Mouse (Mus musculus) ovary, postnatal 10 days (tissue): ENCODE results near the gene Arhgap9.

Experiments
- DNase-seq: peaks from one replicate; pipeline ENCODE4 v3.0.0; 2022; ENCODE audit warnings: low spot score

Arhgap9 gene

DNA sequence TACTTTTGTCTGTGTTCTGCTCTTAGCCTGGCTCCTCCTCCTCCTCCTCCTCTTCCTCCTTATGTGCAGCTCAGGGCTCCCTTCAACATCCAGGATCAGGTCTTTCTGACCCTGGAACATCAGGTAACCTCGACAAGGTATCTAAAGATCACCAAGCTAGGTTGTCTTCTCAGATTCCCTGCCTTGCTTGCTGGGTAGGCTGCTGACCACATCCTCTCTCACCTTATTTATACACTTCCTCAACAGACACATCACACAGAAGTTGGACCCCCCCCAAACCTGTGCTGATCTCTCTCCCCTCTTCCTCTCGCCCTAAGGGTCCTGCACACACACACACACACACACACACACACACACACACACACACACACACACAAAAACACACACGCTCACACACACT is at the start of gene Arhgap9:
Gene Arhgap9, plus strand, starts transcription at position 344 of the 400 bp plus-strand sequence.
- no peak for DNase-seq

DNA sequence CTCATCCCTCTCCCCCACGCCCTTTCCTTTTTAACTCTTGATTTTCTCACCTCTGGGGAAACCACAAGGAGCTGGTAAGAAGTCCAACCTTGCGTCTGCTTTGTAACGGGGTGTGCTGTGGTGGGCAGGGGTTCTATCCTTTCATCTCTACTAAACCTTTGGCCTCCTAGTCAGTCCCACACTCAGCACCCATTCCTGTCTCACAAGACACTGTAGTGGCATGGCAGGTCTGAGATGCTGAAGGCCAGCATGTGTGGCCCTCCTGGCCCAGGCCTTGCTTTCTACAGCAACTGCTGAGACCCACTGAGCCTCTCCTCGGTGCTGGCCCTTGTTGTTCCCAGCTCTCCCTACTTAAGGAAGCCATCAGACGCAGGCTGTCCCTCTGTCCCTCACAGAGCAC is 49.4 kb upstream of the Arhgap9 start:
- no peak for DNase-seq

DNA sequence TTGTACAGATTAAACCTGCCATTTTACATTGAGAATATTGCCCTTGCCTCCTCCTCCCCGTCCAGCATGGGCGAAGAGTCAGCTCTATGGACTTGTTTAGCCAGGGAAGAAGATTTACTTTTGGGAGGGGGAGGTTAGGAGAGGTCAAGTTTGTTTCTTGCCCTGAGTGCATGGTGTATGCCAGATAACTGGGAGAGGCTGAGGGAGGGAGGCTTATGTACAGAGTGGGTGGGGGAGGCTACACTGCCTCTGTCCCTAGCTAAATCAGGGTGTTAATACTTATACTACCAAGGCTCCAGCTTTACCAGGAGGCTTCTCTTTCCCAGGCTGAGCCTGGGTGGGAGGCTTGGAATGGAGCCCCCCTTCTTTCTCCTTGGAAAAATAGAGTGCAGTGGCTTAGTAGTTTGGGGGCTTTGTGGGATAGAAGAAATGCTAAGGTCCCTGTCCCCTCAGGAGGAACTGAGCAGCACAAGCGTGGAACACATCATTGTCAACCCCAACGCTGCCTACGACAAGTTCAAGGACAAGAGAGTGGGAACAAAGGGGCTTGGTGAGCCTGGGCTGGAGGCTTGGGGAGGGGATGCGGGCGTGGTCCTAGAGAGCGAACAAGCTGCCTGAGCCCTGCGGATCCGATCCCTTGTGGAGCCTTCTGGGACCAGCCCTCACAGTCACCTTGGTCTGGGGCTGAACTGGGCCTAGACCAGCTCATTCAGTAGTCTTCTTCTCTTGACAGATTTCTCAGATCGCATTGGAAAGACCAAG is 47.3 kb upstream of the Arhgap9 start:
- no peak for DNase-seq

DNA sequence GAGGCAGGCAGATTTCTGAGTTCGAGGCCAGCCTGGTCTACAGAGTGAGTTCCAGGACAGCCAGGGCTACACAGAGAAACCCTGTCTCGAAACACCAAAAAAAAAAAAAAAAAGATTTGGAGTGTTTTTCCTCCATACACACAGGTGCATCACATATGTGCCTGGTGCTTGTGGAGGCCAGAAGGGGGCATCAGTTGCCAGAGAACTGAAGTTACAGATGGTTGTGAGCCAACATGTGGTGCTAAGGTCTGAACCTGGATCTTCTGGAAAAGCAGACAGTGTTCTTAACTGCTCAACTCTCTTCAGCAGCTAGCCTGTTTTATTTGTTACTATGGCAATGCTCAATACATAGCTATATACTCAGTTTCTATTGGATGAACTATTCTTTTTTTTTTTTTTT is 42.0 kb upstream of the Arhgap9 start:
- no peak for DNase-seq

DNA sequence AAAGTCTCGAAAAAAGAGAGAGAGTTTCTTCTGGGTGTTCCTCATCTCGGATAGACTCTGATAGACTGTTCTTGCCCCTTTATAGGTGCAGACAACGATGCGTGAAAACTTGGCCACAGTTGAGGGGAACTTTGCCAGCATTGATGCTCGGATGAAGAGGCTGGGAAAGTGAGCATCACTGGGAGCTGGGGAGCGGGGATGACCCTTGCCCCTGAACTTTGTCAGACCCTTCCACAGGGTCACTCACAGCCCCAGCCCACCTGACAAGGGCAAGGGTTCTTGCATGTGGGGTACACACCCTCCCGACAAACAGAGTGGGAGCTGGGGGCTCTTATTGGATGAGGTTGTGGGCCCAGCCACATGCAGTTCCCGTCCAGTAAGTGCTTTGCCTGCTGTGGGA is 40.4 kb upstream of the Arhgap9 start:
- no peak for DNase-seq

DNA sequence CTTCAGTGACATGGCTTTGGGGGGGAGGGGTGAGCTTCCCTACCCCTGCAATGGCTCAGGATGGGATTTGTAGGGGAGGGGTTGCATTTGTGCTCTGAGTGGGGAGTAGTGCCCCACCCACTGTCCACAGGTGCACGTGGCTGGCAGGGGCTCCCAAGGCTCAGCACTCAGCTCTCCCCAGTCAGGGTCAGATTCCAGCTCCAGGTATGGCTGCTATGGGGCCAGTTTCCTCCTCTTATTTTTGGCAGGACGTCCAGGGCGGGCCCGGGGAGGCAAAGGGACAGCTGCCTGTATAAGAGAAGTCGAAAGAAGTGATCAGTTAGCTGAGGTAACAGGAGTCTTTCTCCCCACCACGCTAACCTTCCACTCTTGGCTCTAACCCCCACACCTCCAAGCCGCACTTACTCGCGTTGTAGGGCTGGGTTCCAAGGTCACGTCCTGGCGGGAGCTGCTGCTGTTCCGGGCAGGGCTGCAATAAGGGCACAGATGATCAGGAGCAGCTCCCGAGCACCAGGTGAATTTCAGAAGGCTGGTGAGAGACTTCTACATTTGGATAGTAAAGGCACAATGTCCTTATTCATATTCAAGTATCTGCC is 39.0 kb upstream of the Arhgap9 start:
- no peak for DNase-seq

DNA sequence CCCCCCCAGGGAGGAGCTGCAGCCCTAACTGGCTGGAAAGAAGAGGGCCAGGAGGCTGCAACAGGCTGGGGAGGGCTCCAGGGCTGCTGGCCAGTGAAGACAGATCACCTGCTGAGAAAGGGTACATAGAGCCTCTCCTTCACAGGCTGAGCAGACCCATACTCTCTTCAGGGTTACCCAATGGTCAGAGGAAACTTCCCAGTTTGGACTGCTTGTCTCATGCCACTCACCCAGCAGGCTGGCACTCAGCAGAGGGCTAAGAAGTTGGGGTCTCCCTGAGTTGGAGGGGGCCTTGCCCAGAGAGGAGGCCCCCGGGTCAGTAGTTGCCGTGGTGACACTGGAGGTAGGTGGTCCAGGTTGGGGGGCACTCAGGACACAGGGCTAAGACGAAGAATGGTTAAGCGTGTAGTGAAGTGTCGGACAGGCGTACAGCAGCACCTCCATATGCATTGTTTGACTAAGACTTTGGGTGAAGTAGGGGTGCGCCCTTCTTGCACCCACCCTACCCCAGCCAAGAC is 37.6 kb upstream of the Arhgap9 start:
- DNase-seq, result no peak

DNA sequence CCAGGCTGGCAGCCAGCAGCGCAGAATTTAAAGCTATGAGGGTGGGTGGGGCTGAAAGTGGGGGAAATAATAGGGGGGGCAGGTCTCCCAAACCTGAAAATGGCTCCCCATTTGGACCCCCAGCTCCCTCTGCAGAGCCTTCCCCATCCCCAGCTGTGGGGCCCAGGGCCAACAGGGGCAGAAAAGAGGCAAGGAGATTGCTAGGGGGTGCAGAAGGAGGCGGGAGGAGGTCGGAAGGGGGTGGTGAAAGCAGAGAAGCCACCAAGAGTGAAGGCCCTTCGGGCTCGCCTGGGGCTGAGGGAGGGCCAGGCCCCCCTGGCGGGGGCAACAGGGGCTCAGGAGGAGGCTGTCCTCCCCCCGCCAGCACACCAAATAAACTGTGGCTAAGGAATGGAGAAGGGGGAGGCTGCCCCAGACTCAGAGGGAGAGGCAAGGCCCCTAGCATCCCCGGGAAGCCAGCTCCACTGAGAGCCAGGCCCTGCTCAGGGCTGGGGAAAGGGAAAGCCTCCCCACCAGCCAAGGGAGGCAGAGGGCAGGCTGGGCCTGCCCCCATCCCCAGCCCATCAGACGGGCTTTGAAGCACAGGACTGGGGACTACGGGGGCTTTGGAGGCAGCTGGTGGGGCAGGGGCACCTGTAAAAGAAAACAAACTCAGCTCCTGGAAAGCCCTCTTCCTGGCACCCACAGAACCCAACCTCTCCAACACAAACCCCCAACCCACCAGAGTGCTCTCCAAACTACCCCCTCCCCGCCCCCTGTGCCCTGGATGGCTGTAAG is 36.9 kb upstream of the Arhgap9 start:
- no peak for DNase-seq

DNA sequence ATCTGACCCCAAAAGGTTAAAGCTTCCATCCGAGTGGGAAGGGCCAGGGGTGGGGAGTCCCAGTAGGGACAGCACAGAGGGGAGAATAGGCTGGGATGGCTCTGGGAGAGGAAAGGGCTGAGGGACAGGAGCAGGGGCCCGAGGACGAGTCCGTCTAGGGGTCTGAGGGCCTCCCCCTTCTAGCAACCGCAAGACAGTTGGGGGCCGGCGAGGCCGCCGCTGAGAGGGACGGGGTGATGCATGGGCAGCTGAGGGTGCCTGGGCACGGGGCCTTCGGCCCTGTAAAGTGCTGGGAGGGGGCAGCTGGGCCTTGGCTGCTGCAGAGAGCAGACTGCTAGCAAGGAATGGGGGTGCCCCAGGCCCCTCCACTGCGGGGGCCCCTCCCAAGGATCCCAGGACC is 36.1 kb upstream of the Arhgap9 start:
- no peak for DNase-seq

DNA sequence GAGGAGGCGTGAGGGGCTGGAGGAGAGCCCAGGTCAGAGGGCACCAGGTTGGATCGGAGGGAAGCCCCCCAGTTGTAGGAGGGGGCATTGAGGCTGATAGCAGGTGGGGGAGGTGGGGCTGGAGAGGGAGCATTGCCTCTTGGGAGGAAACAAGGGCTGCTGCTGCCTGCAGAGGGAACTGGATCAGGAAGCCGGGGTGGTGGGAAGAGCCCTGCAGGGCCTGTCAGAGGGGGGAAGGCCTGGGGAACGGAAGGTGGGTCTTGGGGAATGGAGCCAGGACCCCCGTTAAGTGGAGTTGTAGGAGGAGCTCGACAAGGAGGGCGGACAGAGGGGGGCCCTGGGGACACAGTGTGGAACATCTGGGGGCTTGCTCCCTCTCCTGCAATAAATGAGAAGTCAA is 35.6 kb upstream of the Arhgap9 start:
- DNase-seq, result no peak

DNA sequence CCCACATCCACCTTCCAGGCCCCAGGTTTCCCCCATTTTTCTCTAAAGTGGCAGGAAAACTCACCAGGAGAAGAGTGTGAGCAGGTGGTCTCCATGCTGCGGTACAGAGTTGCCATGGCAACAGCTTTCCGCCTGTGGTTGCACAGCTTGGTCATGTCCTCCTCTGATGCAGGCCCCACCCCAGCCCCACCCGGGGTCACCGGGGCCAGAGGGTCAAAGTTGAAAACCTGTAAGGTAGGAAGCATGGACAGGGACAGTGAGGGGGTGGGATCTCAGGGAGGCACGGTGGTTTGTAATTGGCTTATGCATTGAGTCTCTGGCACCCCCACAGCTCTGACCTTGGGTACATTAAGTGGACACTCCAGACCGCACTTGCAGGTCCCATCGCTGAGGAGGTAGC is 35.0 kb upstream of the Arhgap9 start:
- DNase-seq, result no peak

DNA sequence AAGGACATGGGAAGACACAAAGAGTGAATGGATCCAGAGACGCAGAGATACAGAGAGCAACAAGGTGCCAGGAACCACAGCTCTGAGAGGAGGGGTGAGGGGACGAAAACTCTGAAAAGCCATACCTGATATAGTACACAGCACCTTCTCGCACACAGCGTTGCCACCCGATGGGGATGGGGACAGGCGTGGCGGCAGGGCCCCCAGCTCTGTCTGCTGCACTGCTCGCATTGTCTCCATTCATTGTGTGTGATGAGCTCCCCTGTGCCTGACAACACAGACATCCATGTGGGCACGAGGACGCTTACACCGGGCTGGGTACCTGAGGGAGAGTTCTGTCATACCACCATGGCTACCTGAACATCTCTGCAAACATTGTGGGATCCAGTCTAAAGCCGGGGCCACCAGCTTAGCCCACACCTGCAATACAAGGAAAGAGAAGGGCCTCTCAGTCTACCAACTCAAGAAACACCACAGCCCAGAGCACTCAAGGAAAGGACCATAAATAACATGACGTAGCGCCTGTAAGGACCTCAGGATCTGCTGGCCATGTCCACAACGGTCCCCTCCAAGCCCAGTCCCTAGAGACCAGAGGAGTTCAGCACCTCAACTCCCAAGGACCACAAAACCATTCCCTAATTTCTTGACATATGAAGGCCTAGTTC is 34.4 kb upstream of the Arhgap9 start:
- DNase-seq, result no peak

DNA sequence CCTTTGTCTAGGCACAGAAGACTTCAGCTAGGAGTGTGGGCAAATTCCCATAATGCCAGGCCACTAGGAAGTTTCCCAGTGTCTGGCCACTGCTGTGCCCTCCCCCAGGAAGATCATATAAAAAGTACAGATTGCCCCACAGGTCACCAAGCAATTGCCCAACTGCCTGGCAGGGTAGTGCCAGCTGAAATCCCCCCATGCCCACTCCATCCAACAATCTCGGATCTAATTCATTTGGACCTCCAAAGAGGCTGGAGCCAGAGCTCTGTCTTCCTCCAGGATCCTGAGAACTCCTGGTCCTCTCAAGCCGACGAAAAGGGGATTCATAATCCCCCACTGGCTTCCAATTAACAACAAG is 33.8 kb upstream of the Arhgap9 start:
- no peak for DNase-seq

DNA sequence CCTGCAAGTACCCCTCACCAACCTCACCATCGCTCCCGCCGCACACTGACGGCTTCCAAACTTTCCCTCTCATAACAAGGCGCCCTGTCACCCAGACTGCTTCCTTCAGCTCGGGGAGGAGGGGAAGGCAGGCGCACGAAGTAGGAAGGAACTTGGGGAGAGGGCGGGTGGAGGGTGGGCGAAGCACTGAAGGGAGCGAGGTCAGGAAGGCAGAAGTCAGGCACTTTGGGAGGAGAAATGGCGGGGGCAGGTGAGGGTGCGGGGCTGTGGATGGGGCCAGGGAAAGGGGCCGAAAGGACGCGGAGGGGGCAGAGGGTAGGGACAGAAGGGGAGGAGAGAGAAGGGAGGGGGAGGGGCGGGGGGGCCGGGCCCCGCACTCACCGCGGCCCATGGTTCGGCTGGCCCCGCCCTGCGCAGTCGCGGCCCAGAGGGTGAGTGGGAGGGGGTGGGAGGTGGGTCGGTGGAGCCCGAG is 33.4 kb upstream of the Arhgap9 start:
- DNase-seq, result no peak

DNA sequence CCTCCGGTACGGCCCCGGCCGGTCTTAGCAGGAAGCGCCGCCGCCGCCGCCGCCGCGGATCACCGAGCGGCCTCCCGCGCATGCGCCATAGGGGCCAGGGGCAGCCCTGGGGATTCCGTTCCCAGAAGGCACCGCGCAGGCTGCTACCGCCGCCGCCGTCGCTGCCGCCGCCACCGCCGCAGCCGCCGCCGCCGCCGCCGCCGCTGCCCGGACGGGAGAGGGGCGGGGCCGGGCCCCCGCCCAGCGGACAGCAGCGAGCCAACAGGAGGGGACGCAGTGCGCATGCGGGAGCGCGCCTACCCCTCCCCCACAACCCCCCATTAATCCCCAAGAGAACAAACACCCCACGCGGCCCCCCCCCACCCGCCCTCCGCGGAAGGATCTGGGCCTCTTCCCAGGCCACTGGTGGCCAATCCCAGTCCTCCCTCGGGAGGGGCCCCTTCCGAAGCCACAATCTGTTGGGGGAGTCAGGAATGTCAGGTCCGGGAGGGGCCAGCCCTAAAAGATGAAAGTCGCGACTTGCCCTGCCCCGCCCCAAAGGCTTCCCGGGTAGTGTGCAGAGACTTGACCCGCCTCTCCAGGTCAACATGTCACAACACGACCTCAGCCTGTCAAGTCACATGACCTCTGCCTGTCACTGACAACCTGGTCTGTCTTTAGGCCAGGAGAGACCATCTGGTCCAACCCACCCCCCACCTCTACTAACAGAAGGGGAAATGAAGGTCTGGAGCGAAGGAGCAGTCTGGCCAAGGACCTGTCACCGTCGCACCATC is 32.8 kb upstream of the Arhgap9 start, which contains the start of gene Mbd6:
Gene Mbd6, minus strand, starts transcription at position 219 of the 773 bp plus-strand sequence.
- DNase-seq, result peak; percentile 69

DNA sequence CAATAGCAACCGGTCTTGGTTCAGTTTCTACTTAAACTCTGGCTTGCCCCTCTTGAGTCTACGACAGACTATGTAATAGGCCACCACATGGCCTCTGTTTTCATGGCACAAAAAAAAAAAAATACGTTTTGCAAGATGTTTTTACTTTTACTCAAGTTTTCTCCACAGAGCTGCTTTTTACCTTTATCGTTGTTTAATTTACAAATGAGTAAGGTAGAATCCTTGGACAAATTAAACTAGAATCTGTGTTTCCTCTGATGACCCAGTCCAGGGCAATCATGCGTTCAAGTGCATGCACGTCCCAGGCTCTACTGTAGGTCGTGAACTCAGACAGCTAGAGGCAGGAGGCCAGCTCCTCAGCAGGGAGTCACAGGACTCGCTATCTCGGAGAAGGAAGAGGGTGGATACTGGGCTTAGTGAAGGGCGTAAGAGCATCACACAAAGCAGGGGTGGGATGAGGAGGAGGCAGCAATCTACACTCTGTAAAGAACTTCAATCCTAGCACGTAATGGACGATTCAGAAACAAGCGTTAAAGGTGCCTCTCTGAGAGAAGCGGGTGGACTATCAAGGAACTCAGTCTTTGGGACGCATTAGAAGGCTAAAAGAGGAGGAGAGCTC is 32.1 kb upstream of the Arhgap9 start:
- peak; percentile 33 for DNase-seq

DNA sequence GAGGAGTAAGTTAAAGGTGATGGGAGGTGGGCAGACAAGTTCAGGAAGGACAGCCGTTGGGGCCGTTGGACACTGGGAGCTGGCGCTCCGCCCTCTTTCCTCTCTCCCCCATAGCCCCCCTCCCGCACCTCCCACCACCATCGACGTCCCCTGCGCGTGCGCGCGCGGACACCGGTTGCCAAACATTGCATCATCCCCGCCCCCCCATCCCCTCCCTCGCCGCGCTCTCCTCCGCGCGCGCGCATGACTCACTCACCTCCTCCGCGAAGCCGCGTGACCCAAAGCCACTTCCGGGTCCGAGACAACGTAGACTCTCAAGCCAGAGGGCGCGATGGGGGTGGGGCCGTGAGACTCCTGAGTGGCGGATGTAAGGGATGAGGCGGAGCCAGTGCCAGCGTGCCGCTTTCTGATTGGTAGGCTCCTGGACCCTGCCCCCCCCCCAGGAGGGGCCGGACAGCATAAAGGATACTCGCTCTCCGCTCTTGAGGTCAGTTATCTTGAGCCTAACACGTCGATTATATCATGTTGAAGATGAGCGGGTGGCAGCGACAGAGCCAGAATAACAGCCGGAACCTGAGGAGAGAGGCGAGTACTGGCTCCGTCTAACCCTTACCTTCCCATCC is 31.3 kb upstream of the Arhgap9 start:
- DNase-seq, result peak; percentile 95

DNA sequence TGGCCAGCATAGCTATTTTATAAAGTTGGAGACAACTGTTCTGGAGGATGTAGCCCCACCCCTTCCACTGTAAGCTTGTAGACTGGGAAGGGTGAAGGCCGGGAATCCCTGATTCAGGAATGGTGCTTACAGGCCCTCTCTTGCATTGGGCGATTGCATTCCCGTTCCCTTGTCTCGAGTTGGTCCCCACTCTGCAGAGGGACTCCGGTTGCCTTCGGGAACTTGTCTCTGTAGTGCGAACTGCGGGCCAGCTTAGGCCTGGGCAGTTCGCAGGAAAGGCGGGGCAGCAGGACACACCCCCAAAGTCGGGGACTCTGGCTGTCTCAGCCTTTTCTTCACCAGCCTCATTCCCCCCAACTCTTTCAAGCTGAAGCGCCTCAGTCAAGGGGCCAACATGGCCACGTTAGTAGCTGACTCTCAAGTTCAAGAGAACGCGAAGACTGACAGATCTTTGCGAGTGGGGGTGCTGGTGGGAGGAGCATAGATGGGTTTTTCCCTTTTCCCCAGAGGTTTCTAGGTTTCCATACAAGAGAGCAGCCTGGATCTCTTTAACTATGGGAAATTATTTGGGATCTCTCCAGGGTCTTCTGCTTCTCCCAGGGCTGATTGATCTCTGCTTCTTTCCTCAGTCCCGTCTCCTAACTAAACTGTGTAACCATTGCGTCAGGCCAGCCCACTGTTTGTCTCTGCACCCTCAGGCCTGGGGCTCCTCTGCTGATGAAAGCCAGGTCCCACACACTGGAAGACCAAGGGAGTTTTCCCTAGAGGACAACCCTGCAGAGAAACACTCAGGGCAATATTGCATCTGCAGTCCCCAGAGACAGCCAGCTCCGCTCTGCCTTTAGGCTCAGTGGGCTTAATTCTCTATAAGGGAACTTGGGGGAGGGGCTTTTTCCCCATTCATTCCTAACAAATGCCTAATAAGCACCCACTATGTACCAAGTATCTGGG is 30.6 kb upstream of the Arhgap9 start:
- no peak for DNase-seq

DNA sequence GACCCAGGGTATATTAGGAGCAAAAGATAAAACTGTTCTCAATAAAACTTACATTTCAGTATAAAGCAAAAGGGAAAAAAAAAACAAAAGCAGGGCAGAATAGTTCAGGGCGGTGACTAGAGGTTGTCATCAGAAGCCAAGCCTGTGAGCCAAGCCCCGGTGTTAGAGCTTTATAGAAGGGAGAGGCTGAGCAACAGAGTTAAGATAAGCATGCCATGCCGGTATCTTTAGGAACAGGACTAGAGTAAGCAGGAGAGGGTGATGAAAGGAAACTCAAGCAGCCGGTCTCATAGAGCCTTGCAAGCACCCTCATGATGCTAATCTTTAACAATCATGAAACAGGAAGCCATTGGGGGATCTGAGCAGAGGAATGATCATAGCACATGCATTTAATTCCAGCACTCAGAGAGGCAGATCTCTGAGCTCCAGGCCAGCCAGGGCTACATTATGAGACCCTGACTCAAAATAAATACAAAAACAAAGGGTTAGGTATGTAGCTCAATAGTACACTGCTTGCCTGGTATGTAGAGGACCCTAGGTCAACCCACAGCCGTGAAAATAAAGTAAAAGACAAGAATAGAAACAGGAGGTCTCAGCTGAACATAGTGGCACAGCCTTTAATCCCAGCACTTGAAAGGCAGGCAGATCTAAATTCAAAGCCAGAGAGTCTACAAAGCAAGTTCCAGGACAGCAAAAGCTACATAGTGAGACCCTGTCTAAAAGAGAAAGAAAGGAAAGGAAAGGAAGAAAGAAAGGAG is 29.7 kb upstream of the Arhgap9 start:
- DNase-seq, result no peak
